Mouse (Mus musculus) intestine, embryonic 16.5 days (tissue): Measurements from ENCODE around the gene Nfam1. TPM values are rescaled to one million over a fixed set of nuclear protein-coding genes. Genes with fewer than 3 reads are reported as not detected.
A peak's percentile ranks its signal among the peaks of the same experiment; 100 is the strongest.

Source experiments
- ATAC-seq: fragments of 200-750 bp; cut with Nextera tagmentation; 2 replicates; pipeline ENCODE4 v1.8.0; 2017; ENCODE audit warnings: moderate TSS enrichment, moderate library complexity
- H3K27ac ChIP-seq: fragments of 300-500 bp; sonication (generic); 2 replicates; pipeline ENCODE4 v1.5.1; 2014; ENCODE audit warnings: mild to moderate bottlenecking, low read length
- H3K27me3 ChIP-seq: fragments of 300-500 bp; sonication (generic); replicated peaks from 2 replicates; pipeline ENCODE4 v1.6.1; 2014; ENCODE audit warnings: low read length, control low read depth, mixed read lengths; ENCODE audit not compliant: control insufficient read depth, insufficient read depth
- H3K36me3 ChIP-seq: fragments of 300-500 bp; sonication (generic); 2 replicates; pipeline ENCODE4 v1.6.1; 2014; ENCODE audit warnings: low read length, control low read depth; ENCODE audit not compliant: control insufficient read depth, insufficient read depth
- H3K4me1 ChIP-seq: fragments of 300-500 bp; sonication (generic); 2 replicates; pipeline ENCODE4 v1.6.1; 2014; ENCODE audit warnings: low read length, control low read depth, mixed read lengths; ENCODE audit not compliant: control insufficient read depth, insufficient read depth
- H3K4me2 ChIP-seq: fragments of 300-500 bp; sonication (generic); 2 replicates; pipeline ENCODE4 v1.6.1; 2014; ENCODE audit warnings: low read depth, low read length, control low read depth
- H3K4me3 ChIP-seq: fragments of 300-500 bp; sonication (generic); 2 replicates; pipeline ENCODE4 v1.5.1; 2014; ENCODE audit warnings: mild to moderate bottlenecking, low read length
- H3K9ac ChIP-seq: fragments of 300-500 bp; sonication (generic); 2 replicates; pipeline ENCODE4 v1.6.1; 2014; ENCODE audit warnings: low read depth, low read length
- H3K9me3 ChIP-seq: fragments of 300-500 bp; sonication (generic); 2 replicates; pipeline ENCODE4 v1.6.1; 2016; ENCODE audit warnings: low read length, control low read depth; ENCODE audit not compliant: control insufficient read depth
- WGBS: fragments of 180-500 bp; shearing (Covaris S2); extraction: QIAGEN DNeasy Blood & Tissue Kit; methylation state at CpG from one replicate; pipeline ENCODE4 v1.1.7; 2014; 5-methylcytosine and 5-hydroxymethylcytosine counted together
- polyA plus RNA-seq: library from polyadenylated mRNA; unstranded; fragments of >200 nt; fragmentation: Nextera tagmentation; extraction: Ambion mirVana; gene quantifications from 2 replicates; pipeline ENCODE4 v1.2.1, GENCODE M21; 2015

The Nfam1 gene
- polyA plus RNA-seq, 1 experiment from 2014 or later = 3.6 TPM

DNA sequence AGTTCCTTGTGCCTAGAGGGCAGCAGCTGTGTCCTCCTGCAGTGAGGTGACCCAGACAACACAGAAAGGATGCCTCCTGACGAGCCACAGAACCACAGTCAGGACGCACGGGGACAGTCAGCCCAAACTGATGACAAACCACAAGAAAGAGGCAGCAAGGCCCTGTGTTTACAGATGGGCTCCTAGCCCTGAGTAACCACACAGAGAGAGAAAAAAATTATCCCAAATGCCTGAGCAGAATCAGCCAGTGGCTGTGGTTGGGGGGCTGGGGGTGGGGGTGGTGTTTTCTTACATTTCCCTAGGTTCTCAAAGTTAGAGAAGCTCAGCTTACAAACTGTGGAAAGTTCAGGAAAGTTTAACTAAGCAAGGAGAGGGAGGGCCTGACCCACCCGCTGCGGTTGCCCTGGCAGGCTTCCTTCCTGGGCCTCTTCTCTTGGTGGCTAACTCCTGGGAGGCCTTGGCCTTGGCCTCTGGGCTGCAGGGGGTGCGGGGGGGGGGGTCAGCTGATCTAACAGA, 63.8 kb downstream of the Nfam1 start:
- Histone ChIP-seq H3K27ac (peak overlapping the region; percentile 60), H3K9ac (peak overlapping the region; percentile 39)
- WGBS = 40% methylated on average over 6 of the region's 6 CpGs

DNA sequence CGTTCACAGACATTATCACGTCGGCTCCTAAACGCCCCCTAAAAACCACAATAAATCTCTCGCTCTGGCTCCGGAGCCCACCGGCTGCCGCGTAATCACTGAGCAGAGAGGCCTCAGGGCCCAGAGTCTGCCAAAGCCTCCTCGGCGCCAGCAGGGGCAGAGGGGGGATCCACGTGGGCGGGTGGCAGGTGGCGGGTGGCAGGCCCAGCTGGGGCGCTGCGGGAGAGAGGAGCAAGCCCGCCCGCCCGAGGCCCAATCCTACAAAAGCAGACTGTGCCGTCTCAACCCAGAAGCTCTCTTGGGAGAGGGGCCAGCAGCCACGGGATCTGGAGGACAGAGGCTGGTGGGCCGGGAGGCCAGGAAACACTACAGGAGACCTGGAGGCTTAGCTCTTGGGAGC, 64.7 kb downstream of the Nfam1 start:
- ATAC-seq = no peak; the same call in 1 of the 2 replicates
- H3K27ac ChIP-seq = peak overlapping the region; percentile 60
- H3K4me2 ChIP-seq = peak overlapping the region; percentile 33
- peaks cover 7% of the 10 kb centered on the region; the same call in 1 of the 2 replicates for H3K27me3 ChIP-seq
- H3K4me1 ChIP-seq = peaks cover 20% of the 10 kb centered on the region
- 7% methylated on average over 22 of the region's 22 CpGs for WGBS
- 0 out of 2 replicates have a peak overlapping the region, but pooled peaks have one; percentile 4 for H3K4me3 ChIP-seq
- H3K9ac ChIP-seq = peak overlapping the region; percentile 39
- H3K9me3 ChIP-seq = no peaks in the 10 kb centered on the region
- H3K36me3 ChIP-seq = no peaks in the 10 kb centered on the region

More for the DNA sequence above, 63.8 kb downstream of the Nfam1 start:
- ATAC-seq = peak; percentile 24; the same call in 1 of the 2 replicates
- Histone ChIP-seq H3K9me3 (no peaks in the 10 kb centered on the region), H3K4me1 (peaks cover 20% of the 10 kb centered on the region), H3K4me2 (no peak overlapping the region), H3K27me3 (peaks cover 7% of the 10 kb centered on the region; the same call in 1 of the 2 replicates), H3K36me3 (no peaks in the 10 kb centered on the region), H3K4me3 (no peak overlapping the region)

DNA sequence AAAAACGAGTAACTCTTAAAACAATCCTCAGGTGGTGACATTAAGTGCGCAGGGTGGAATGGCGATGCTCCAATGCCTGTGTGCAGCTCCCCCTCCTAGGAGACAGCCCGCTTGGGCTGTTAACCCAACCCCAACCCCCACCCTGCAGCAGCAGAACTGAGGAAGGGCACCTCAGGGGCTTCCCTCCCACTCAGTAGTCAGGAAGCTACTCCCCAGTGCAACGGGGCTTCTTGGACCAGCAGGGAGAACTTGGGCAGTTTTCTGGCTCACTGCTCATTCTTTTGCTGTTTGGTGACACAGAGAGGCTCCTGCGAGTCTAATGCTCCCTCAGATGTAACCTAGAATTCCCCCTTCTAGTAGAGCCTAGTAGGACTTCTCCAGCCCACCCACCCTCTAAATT, 65.2 kb downstream of the Nfam1 start:
- H3K4me3 ChIP-seq = no peak overlapping the region
- H3K4me2 ChIP-seq = peak overlapping the region; percentile 33; the same call in 1 of the 2 replicates
- no peak for ATAC-seq
- WGBS = 34% methylated on average over 6 of the region's 6 CpGs
- no peaks in the 10 kb centered on the region for H3K36me3 ChIP-seq
- H3K27ac ChIP-seq = 0 out of 2 replicates have a peak overlapping the region, but pooled peaks have one; percentile 60
- peaks cover 22% of the 10 kb centered on the region for H3K4me1 ChIP-seq
- peaks cover 10% of the 10 kb centered on the region; the same call in 1 of the 2 replicates for H3K27me3 ChIP-seq
- H3K9ac ChIP-seq = peak overlapping the region; percentile 39; the same call in 1 of the 2 replicates
- H3K9me3 ChIP-seq = no peaks in the 10 kb centered on the region

DNA sequence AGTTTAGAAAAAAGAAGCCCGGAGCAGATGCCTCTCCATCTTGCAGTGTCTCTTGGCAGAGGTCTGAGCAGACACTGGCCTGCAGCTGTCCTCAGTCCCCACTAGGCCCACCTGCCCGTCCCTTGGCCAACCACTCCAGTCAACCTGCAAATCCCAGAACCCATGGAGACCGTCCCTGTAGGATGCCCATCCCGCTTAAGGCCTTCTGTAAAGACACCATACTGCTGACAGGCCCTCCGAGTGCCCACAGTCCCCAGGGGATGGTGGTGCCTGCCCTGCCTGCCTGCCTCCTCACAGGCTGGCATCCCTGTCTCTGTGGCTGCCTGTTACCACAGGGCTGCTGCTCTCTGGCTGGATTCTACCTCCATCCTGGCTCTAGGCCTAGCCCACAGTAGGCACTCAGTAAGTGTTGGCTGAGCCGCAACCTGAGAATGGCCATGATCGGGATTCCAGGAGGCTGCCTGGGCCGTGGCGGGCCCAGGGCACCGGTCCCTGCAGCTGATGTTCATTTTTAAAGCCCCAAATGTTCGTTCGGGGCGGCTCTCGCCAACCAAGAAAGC, 68.8 kb downstream of the Nfam1 start:
- WGBS = 72% methylated on average over 14 of the region's 14 CpGs
- H3K9ac ChIP-seq = no peak overlapping the region

DNA sequence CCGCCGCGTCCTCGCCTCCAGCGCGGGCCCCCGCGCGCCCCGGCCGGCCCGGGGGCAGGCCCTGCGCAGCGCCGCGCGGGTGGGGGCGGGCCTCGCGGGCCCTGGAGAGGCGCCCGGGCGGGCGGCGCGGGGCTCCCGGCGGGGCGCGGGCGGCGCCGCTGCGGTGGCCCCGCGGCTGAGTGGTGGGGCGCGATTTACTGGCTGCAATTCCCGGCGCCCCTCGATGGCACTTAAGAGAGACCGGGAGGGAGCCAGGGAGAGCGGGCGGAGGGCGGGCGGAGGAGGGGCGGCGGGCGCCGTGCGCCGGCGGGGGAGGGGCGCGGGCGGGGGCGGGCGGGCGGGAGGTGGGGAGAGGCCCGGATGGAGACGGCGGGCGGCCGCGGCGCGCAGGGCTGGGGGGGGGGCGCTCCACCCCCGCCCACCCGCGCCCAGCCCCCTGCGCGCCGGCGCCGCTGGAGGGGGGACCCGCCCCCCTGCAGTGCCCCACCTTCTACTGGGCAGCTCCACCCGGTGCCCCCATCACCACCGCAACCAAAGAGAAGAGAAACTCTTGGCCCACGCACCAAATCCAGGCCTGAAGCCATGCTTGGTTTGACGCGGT, 69.5 kb downstream of the Nfam1 start:
- no peaks in the 10 kb centered on the region for H3K36me3 ChIP-seq
- H3K27me3 ChIP-seq = peaks cover 37% of the 10 kb centered on the region
- H3K9ac ChIP-seq = peak overlapping the region; percentile 77
- no peaks in the 10 kb centered on the region for H3K9me3 ChIP-seq
- under 1% methylated on average over 34 of the region's 82 CpGs for WGBS
- peak; percentile 57 for ATAC-seq
- peak overlapping the region; percentile 59 for H3K4me3 ChIP-seq
- peaks cover 46% of the 10 kb centered on the region for H3K4me1 ChIP-seq
- peak overlapping the region; percentile 87 for H3K4me2 ChIP-seq
- H3K27ac ChIP-seq = peak overlapping the region; percentile 68; the same call in 1 of the 2 replicates

More for the DNA sequence above, 68.8 kb downstream of the Nfam1 start:
- Histone ChIP-seq H3K27me3 (peaks cover 35% of the 10 kb centered on the region), H3K4me1 (peaks cover 46% of the 10 kb centered on the region), H3K9me3 (no peaks in the 10 kb centered on the region), H3K36me3 (no peaks in the 10 kb centered on the region), H3K4me3 (no peak overlapping the region), H3K27ac (no peak overlapping the region; the same call in 1 of the 2 replicates), H3K4me2 (no peak overlapping the region)
- no peak for ATAC-seq

DNA sequence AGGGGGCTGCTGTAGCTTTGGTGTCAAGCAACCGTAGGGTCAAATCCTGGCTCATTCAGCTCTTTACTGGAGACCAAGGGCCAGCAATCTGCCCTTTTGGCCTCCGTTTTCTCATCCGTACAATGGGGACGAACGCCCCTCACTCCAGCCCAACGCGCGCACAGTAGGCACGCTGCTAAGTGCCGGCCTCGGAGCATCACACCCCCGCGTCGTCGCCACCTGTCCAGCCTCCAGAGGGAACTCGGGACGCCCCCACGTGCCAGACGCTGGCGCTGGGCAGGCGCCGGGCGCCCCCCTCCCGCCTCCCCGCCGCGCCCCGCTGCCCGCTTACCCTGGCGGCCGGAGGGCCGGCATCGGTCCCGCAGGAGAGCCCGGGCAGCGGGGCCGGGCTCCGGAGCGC, 70.0 kb downstream of the Nfam1 start:
- Histone ChIP-seq H3K9ac (peak overlapping the region; percentile 77), H3K4me1 (peaks cover 46% of the 10 kb centered on the region), H3K27ac (peak overlapping the region; percentile 19; the same call in 1 of the 2 replicates), H3K4me3 (peak overlapping the region; percentile 59), H3K9me3 (no peaks in the 10 kb centered on the region), H3K36me3 (no peaks in the 10 kb centered on the region), H3K27me3 (peaks cover 37% of the 10 kb centered on the region), H3K4me2 (peak overlapping the region; percentile 87)
- ATAC-seq = no peak
- WGBS = 4% methylated on average over 26 of the region's 39 CpGs

DNA sequence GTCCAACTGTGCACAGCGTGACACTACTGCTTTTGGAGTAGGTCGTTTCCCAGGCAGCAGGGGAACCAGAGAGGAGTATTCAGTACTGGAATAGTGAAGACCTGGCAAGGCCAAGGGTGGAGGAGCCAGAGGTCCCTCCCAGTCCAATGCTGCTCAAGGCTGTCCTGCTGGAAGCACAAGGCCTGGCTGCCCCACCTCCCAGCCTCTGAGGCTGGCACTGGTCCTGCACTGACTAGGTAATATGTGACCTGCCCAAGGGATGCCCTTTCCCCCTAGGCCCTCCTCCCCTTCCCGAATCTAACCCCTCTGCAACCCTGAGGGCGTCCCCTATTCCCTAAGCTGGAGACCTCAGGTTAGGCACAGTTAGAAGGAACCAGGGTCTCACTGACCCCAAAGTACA, 70.6 kb downstream of the Nfam1 start:
- ATAC-seq = no peak
- Histone ChIP-seq H3K4me2 (peak overlapping the region; percentile 87), H3K4me1 (peaks cover 46% of the 10 kb centered on the region), H3K9ac (peak overlapping the region; percentile 77), H3K4me3 (peak overlapping the region; percentile 59), H3K36me3 (no peaks in the 10 kb centered on the region), H3K27me3 (peaks cover 37% of the 10 kb centered on the region), H3K9me3 (no peaks in the 10 kb centered on the region), H3K27ac (no peak overlapping the region; the same call in 1 of the 2 replicates)
- WGBS = 49% methylated on average over 4 of the region's 4 CpGs

DNA sequence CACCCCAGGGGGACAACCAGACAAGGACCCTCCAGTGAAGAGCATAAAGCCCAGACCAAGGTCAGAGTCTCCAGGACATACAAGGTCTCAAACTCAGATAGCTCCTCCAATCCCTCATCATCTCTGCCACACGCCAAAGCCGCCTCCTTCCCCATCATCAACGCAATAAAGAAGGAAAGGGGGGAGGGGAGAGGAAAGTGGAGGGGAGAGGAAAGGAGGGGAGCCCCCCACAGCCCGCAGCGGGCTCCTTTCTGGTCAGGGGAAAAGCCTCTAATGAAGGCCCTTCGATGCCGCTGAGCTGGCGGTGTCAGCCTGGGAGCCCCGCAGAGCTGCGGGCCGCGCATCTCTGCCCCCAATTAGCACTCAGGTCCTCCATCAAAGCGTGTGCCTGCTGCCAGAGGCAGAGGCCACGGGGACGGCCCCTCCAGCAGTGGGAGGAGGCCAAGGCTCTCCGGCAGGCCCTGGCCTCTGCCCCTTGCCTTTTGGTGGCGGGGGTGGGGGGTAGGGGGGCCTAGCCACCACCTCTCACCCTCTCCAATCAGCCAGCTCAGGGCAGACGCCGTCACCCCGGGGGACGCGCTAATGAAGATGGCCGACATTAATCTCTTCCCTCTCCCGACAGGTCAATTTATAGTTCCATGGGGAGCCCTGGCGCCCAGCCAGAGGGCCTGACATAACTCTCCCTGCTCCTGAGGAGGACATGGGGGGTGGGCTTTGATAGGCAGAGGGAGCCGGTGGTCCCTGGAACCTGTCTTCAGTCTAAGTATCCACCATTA, 72.1 kb downstream of the Nfam1 start:
- WGBS = 12% methylated on average over 26 of the region's 26 CpGs
- peak overlapping the region; percentile 43 for H3K4me2 ChIP-seq
- ATAC-seq = no peak
- H3K9me3 ChIP-seq = no peaks in the 10 kb centered on the region
- H3K36me3 ChIP-seq = no peaks in the 10 kb centered on the region
- H3K27me3 ChIP-seq = peaks cover 37% of the 10 kb centered on the region
- peak overlapping the region; percentile 20 for H3K4me3 ChIP-seq
- no peak overlapping the region for H3K27ac ChIP-seq
- peak overlapping the region; percentile 52 for H3K9ac ChIP-seq
- peaks cover 46% of the 10 kb centered on the region for H3K4me1 ChIP-seq

DNA sequence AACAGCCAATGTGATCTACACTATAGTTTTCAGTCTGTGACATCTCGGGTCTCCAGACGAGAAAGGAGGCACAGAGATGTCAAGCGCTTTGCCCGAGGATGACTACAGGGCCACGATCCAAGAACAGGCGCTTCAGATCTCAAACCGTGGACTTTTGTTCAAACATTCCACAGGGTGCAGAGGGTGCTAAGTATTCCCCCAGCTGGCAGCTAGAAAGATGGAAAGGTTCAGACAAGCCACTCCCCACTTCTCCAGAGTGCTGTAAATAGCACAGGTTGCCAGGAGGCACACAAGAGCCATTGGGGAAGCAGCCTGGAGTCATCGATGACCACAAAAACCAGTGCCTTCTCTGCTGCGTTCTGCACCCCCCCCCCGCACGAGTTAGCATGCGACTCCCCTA, 74.0 kb downstream of the Nfam1 start:
- Histone ChIP-seq H3K27ac (no peak overlapping the region), H3K27me3 (peaks cover 30% of the 10 kb centered on the region), H3K4me1 (peaks cover 46% of the 10 kb centered on the region)

More for the DNA sequence above, 74.0 kb downstream of the Nfam1 start:
- H3K4me3 ChIP-seq = no peak overlapping the region
- no peaks in the 10 kb centered on the region for H3K9me3 ChIP-seq
- H3K4me2 ChIP-seq = no peak overlapping the region
- H3K9ac ChIP-seq = no peak overlapping the region
- WGBS = 46% methylated on average over 12 of the region's 12 CpGs
- H3K36me3 ChIP-seq = no peaks in the 10 kb centered on the region
- no peak for ATAC-seq
